In genomic region chr4:49286197-49286492, GRCm38 (mm10) we compare ENCODE assay signal across 12 mouse cellular contexts.
DNase-seq lines count a peak whose midpoint lies in the region; ATAC-seq and TF ChIP-seq lines count a peak whose summit lies in the region.
"Had no signal": no experiment of that assay in that cellular context is flagged by ENCODE, and none has a peak within 500 bp of the region (broad histone marks: within the 10 kb centered on the region; RNA-seq: fewer than 3 reads in every experiment).

No protein-coding gene starts in this region.

- ATAC-seq in forebrain, embryonic 14.5 days: no peak
- no peak for ATAC-seq in forebrain, embryonic 12.5 days (ENCODE audit: low FRiP score)
- ATAC-seq in liver, postnatal 0 days: no peak; the same call in none of the 2 replicates
- no peak for ATAC-seq in liver, embryonic 11.5 days (replicated peaks; ENCODE audit: low FRiP score)
- ATAC-seq in hindbrain, embryonic 13.5 days (ENCODE audit: low FRiP score): peak; percentile 66
- ATAC-seq in neural tube, embryonic 11.5 days (ENCODE audit: insufficient read depth, low FRiP score, low TSS enrichment): no peak

- H3K27ac ChIP-seq in forebrain, embryonic 14.5 days (ENCODE audit: low read depth, low read length): 0 out of 2 replicates have a peak overlapping the region, but pooled peaks have one; percentile 9
- H3K27ac ChIP-seq in forebrain, embryonic 12.5 days: no peak overlapping the region
- H3K27ac ChIP-seq in liver, postnatal 0 days (ENCODE audit: low read depth): peak overlapping the region; percentile 41; the same call in 1 of the 2 replicates
- H3K27ac ChIP-seq in liver, embryonic 11.5 days (ENCODE audit: low read depth, low read length): no peak overlapping the region
- H3K27ac ChIP-seq in hindbrain, embryonic 13.5 days: peak overlapping the region; percentile 81
- H3K27ac ChIP-seq in neural tube, embryonic 11.5 days (ENCODE audit: low read depth, low read length): 0 out of 2 replicates have a peak overlapping the region, but pooled peaks have one; percentile 17
- no peak overlapping the region for H3K27ac ChIP-seq in left cerebral cortex, adult 2 months
- H3K27ac ChIP-seq: macrophage had no signal

- intact Hi-C loops in heart, postnatal 25 days (cut with DNase I): no loop called here
- intact Hi-C loops in left cerebral cortex, adult 2 months (cut with DNase I): no loop called here

- H3K4me2 ChIP-seq in forebrain, embryonic 14.5 days (ENCODE audit: low read length): no peak overlapping the region
- H3K4me2 ChIP-seq in forebrain, embryonic 12.5 days: no peak overlapping the region
- H3K4me2 ChIP-seq in liver, postnatal 0 days (ENCODE audit: low read depth, low read length): no peak overlapping the region
- no peak overlapping the region for H3K4me2 ChIP-seq in liver, embryonic 11.5 days
- peak overlapping the region; percentile 17; the same call in 1 of the 2 replicates for H3K4me2 ChIP-seq in hindbrain, embryonic 13.5 days
- H3K4me2 ChIP-seq in neural tube, embryonic 11.5 days (ENCODE audit: low read depth): no peak overlapping the region

- no peaks in the 10 kb centered on the region for H3K4me1 ChIP-seq in forebrain, embryonic 14.5 days (ENCODE audit: control insufficient read depth, insufficient read depth, low read length)
- H3K4me1 ChIP-seq in forebrain, embryonic 12.5 days: peaks cover 13% of the 10 kb centered on the region
- H3K4me1 ChIP-seq in liver, postnatal 0 days (ENCODE audit: insufficient read depth): no peaks in the 10 kb centered on the region
- H3K4me1 ChIP-seq in liver, embryonic 11.5 days (replicated peaks; ENCODE audit: control insufficient read depth, insufficient read depth, low read length): no peaks in the 10 kb centered on the region
- H3K4me1 ChIP-seq in hindbrain, embryonic 13.5 days (replicated peaks): peaks cover 18% of the 10 kb centered on the region
- H3K4me1 ChIP-seq in neural tube, embryonic 11.5 days (ENCODE audit: control insufficient read depth, insufficient read depth, low read length): no peaks in the 10 kb centered on the region

- H3K4me3 ChIP-seq in forebrain, embryonic 14.5 days (ENCODE audit: low read depth, low read length): no peak overlapping the region
- H3K4me3 ChIP-seq in forebrain, embryonic 12.5 days (replicated peaks): no peak overlapping the region
- H3K4me3 ChIP-seq in liver, postnatal 0 days (ENCODE audit: low read depth, low read length): no peak overlapping the region
- H3K4me3 ChIP-seq in liver, embryonic 11.5 days (ENCODE audit: low read depth, low read length): no peak overlapping the region
- no peak overlapping the region for H3K4me3 ChIP-seq in hindbrain, embryonic 13.5 days
- no peak overlapping the region for H3K4me3 ChIP-seq in neural tube, embryonic 11.5 days (ENCODE audit: low read depth, low read length)
- no peak overlapping the region for H3K4me3 ChIP-seq in left cerebral cortex, adult 2 months

- TF ChIP-seq CTCF in liver, postnatal 0 days (IDR thresholded peaks at IDR 0.05; ENCODE audit: low read depth): no peak
- no peak for TF ChIP-seq CTCF in left cerebral cortex, adult 2 months (IDR thresholded peaks at IDR 0.05)

- DNase-seq in forebrain, embryonic 14.5 days (ENCODE audit: low spot score): no peak
- DNase-seq in liver, postnatal 0 days: no peak
- no peak for DNase-seq in liver, embryonic 11.5 days (ENCODE audit: low spot score)
- DNase-seq in neural tube, embryonic 11.5 days (ENCODE audit: low spot score): peak; percentile 21
- no peak for DNase-seq in heart, postnatal 25 days (ENCODE audit: low spot score)
- DNase-seq in left cerebral cortex, adult 2 months (ENCODE audit: extremely low spot score in 1 of 2, low spot score in 2 of 2): no peak
- DNase-seq: adrenal gland, postnatal 14 days; cerebellum, adult 18-20 months; right cerebral cortex, postnatal 25 days had no signal

- no peak for TF ChIP-seq EP300 in liver, postnatal 0 days (IDR thresholded peaks at IDR 0.05; ENCODE audit: low read depth)

- H3K9me3 ChIP-seq in forebrain, embryonic 14.5 days (replicated peaks; ENCODE audit: control insufficient read depth, low read length): no peaks in the 10 kb centered on the region
- H3K9me3 ChIP-seq in forebrain, embryonic 12.5 days: no peaks in the 10 kb centered on the region
- no peaks in the 10 kb centered on the region for H3K9me3 ChIP-seq in liver, postnatal 0 days (ENCODE audit: low read length)
- no peaks in the 10 kb centered on the region for H3K9me3 ChIP-seq in liver, embryonic 11.5 days (ENCODE audit: control insufficient read depth, low read length)
- H3K9me3 ChIP-seq in hindbrain, embryonic 13.5 days: no peaks in the 10 kb centered on the region
- H3K9me3 ChIP-seq in neural tube, embryonic 11.5 days (ENCODE audit: control insufficient read depth, low read length): no peaks in the 10 kb centered on the region

- no peaks in the 10 kb centered on the region for H3K27me3 ChIP-seq in forebrain, embryonic 14.5 days (replicated peaks; ENCODE audit: control insufficient read depth, insufficient read depth, low read length)
- H3K27me3 ChIP-seq in forebrain, embryonic 12.5 days: no peaks in the 10 kb centered on the region
- no peaks in the 10 kb centered on the region for H3K27me3 ChIP-seq in liver, postnatal 0 days (ENCODE audit: insufficient read depth, low read length)
- H3K27me3 ChIP-seq in liver, embryonic 11.5 days (replicated peaks; ENCODE audit: control insufficient read depth, insufficient read depth, low read length): no peaks in the 10 kb centered on the region
- no peaks in the 10 kb centered on the region for H3K27me3 ChIP-seq in hindbrain, embryonic 13.5 days
- no peaks in the 10 kb centered on the region for H3K27me3 ChIP-seq in neural tube, embryonic 11.5 days (ENCODE audit: control insufficient read depth, insufficient read depth, low read length)

- no peak overlapping the region for H3K9ac ChIP-seq in forebrain, embryonic 14.5 days (ENCODE audit: low read length)
- no peak overlapping the region for H3K9ac ChIP-seq in forebrain, embryonic 12.5 days
- no peak overlapping the region for H3K9ac ChIP-seq in liver, postnatal 0 days (replicated peaks)
- H3K9ac ChIP-seq in liver, embryonic 11.5 days (ENCODE audit: low read depth, low read length): no peak overlapping the region
- H3K9ac ChIP-seq in hindbrain, embryonic 13.5 days: no peak overlapping the region
- H3K9ac ChIP-seq in neural tube, embryonic 11.5 days (ENCODE audit: low read length): no peak overlapping the region

- WGBS in forebrain, embryonic 14.5 days: 70% methylated on average over 4 of the region's 4 CpGs
- 73% methylated on average over 4 of the region's 4 CpGs for WGBS in forebrain, embryonic 12.5 days
- 65% methylated on average over 4 of the region's 4 CpGs for WGBS in liver, postnatal 0 days (ENCODE audit: insufficient replicate concordance)
- 92% methylated on average over 4 of the region's 4 CpGs for WGBS in liver, embryonic 11.5 days
- WGBS in hindbrain, embryonic 13.5 days: 59% methylated on average over 4 of the region's 4 CpGs
- 80% methylated on average over 4 of the region's 4 CpGs for WGBS in neural tube, embryonic 11.5 days

- no peaks in the 10 kb centered on the region for H3K36me3 ChIP-seq in forebrain, embryonic 14.5 days (ENCODE audit: control insufficient read depth, insufficient read depth, low read length)
- H3K36me3 ChIP-seq in forebrain, embryonic 12.5 days (replicated peaks): no peaks in the 10 kb centered on the region
- no peaks in the 10 kb centered on the region for H3K36me3 ChIP-seq in liver, postnatal 0 days (replicated peaks; ENCODE audit: insufficient read depth, low read length)
- no peaks in the 10 kb centered on the region for H3K36me3 ChIP-seq in liver, embryonic 11.5 days (ENCODE audit: control insufficient read depth, insufficient read depth, low read length)
- no peaks in the 10 kb centered on the region for H3K36me3 ChIP-seq in hindbrain, embryonic 13.5 days
- no peaks in the 10 kb centered on the region for H3K36me3 ChIP-seq in neural tube, embryonic 11.5 days (ENCODE audit: control insufficient read depth, insufficient read depth, low read length)

Comparison
In these comparisons a context has a peak if more than half of its experiments do, and no peak if none do; other contexts are left out.
1. H3K27ac ChIP-seq: peak in forebrain, embryonic 14.5 days (single experiment), liver, postnatal 0 days (single experiment), hindbrain, embryonic 13.5 days (single experiment) and neural tube, embryonic 11.5 days (single experiment); none in forebrain, embryonic 12.5 days (single experiment), liver, embryonic 11.5 days (single experiment) and left cerebral cortex, adult 2 months (single experiment).